In the genomic region with DNA sequence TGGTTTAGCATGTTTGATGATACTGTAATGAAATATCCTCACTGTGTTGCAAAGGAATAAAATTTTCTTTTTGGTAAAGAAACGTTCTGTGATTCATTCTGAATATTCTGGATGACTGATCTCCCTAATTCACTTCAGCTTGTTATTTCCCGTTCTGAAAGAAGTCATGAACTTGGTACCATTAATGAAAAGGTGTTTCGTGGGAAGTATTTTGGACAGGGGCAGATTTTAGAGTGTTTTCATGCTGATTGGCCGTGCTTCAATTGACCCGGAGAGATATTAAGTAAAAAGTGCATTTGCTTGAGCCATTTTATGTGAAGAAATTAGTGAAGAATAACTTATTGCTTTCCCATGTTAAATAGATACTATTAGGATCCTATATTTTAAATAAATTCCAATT, we compare ENCODE assay signal across 22 mouse cellular contexts. TPM values are rescaled to one million over a fixed set of nuclear protein-coding genes. Genes with fewer than 3 reads are reported as not detected.
DNase-seq lines count a peak whose midpoint lies in the region; ATAC-seq and TF ChIP-seq lines count a peak whose summit lies in the region.
"Had no signal": no experiment of that assay in that cellular context is flagged by ENCODE, and none has a peak within 500 bp of the region (broad histone marks: within the 10 kb centered on the region; RNA-seq: fewer than 3 reads in every experiment).

No protein-coding gene starts in this region.

- H3K4me1 ChIP-seq in forebrain, postnatal 0 days (ENCODE audit: insufficient read depth), result no peaks in the 10 kb centered on the region
- peaks cover 18% of the 10 kb centered on the region for H3K4me1 ChIP-seq in forebrain, embryonic 12.5 days
- H3K4me1 ChIP-seq in intestine, postnatal 0 days (replicated peaks; ENCODE audit: control insufficient read depth, insufficient read depth, low read length), result no peaks in the 10 kb centered on the region
- H3K4me1 ChIP-seq in intestine, embryonic 16.5 days (ENCODE audit: control insufficient read depth, insufficient read depth, low read length), result no peaks in the 10 kb centered on the region; the same call in 1 of the 2 replicates
- peaks cover 27% of the 10 kb centered on the region for H3K4me1 ChIP-seq in midbrain, embryonic 10.5 days
- H3K4me1 ChIP-seq in midbrain, embryonic 13.5 days (replicated peaks), result peaks cover 21% of the 10 kb centered on the region
- H3K4me1 ChIP-seq in midbrain, postnatal 0 days (ENCODE audit: insufficient read depth, low read length), result no peaks in the 10 kb centered on the region

- H3K4me3 ChIP-seq in forebrain, postnatal 0 days (ENCODE audit: low read depth, low read length), result peak overlapping the region; percentile 73
- H3K4me3 ChIP-seq in forebrain, embryonic 12.5 days (replicated peaks), result no peak overlapping the region
- no peak overlapping the region for H3K4me3 ChIP-seq in intestine, postnatal 0 days (ENCODE audit: low read depth, low read length)
- no peak overlapping the region for H3K4me3 ChIP-seq in intestine, embryonic 16.5 days (ENCODE audit: low read length)
- H3K4me3 ChIP-seq in midbrain, embryonic 10.5 days, result peak overlapping the region; percentile 73; the same call in 1 of the 2 replicates
- H3K4me3 ChIP-seq in midbrain, embryonic 13.5 days (replicated peaks), result no peak overlapping the region
- peak overlapping the region; percentile 85; the same call in 1 of the 2 replicates for H3K4me3 ChIP-seq in midbrain, postnatal 0 days (ENCODE audit: low read depth, low read length)

- no peaks in the 10 kb centered on the region for H3K9me3 ChIP-seq in forebrain, postnatal 0 days (ENCODE audit: low read length)
- H3K9me3 ChIP-seq in forebrain, embryonic 12.5 days, result no peaks in the 10 kb centered on the region
- H3K9me3 ChIP-seq in intestine, postnatal 0 days (ENCODE audit: control insufficient read depth), result no peaks in the 10 kb centered on the region
- no peaks in the 10 kb centered on the region for H3K9me3 ChIP-seq in intestine, embryonic 16.5 days (ENCODE audit: control insufficient read depth, low read length)
- H3K9me3 ChIP-seq in midbrain, embryonic 10.5 days (replicated peaks), result no peaks in the 10 kb centered on the region
- no peaks in the 10 kb centered on the region for H3K9me3 ChIP-seq in midbrain, embryonic 13.5 days
- H3K9me3 ChIP-seq in midbrain, postnatal 0 days (ENCODE audit: low read length), result no peaks in the 10 kb centered on the region
- H3K9me3 ChIP-seq: heart, embryonic 12.5 days; limb, embryonic 15.5 days; lung, embryonic 15.5 days; neural tube, embryonic 12.5 days had no signal

- no peaks in the 10 kb centered on the region for H3K36me3 ChIP-seq in forebrain, postnatal 0 days (ENCODE audit: insufficient read depth)
- H3K36me3 ChIP-seq in forebrain, embryonic 12.5 days (replicated peaks), result no peaks in the 10 kb centered on the region
- H3K36me3 ChIP-seq in intestine, postnatal 0 days (ENCODE audit: control insufficient read depth, insufficient read depth), result no peaks in the 10 kb centered on the region
- H3K36me3 ChIP-seq in intestine, embryonic 16.5 days (ENCODE audit: control insufficient read depth, insufficient read depth, low read length), result no peaks in the 10 kb centered on the region
- H3K36me3 ChIP-seq in midbrain, embryonic 10.5 days, result no peaks in the 10 kb centered on the region
- H3K36me3 ChIP-seq in midbrain, embryonic 13.5 days, result no peaks in the 10 kb centered on the region
- no peaks in the 10 kb centered on the region for H3K36me3 ChIP-seq in midbrain, postnatal 0 days (ENCODE audit: insufficient read depth, low read length)
- H3K36me3 ChIP-seq: heart, embryonic 12.5 days; limb, embryonic 15.5 days; lung, embryonic 15.5 days; neural tube, embryonic 12.5 days had no signal

- DNase-seq in forebrain, postnatal 0 days, result no peak
- no peak for DNase-seq in midbrain, embryonic 10.5 days (ENCODE audit: low spot score)
- DNase-seq in midbrain, postnatal 0 days (ENCODE audit: low spot score), result no peak
- DNase-seq: adrenal gland, postnatal 14 days; cerebellum, adult 11 months; embryo, embryonic 11 days; heart, postnatal 14 days; kidney, postnatal 4 days; right cerebral cortex, adult 18-20 months had no signal

- WGBS in forebrain, postnatal 0 days, result 33% methylated on average over 5 of the region's 5 CpGs
- 32% methylated on average over 5 of the region's 5 CpGs for WGBS in forebrain, embryonic 12.5 days
- 62% methylated on average over 5 of the region's 5 CpGs for WGBS in intestine, postnatal 0 days
- WGBS in intestine, embryonic 16.5 days, result 48% methylated on average over 5 of the region's 5 CpGs
- WGBS in midbrain, embryonic 10.5 days, result 44% methylated on average over 5 of the region's 5 CpGs
- WGBS in midbrain, embryonic 13.5 days, result 47% methylated on average over 5 of the region's 5 CpGs
- WGBS in midbrain, postnatal 0 days, result 41% methylated on average over 5 of the region's 5 CpGs

- no peak for ATAC-seq in forebrain, postnatal 0 days
- no peak for ATAC-seq in forebrain, embryonic 12.5 days (ENCODE audit: low FRiP score)
- ATAC-seq in intestine, postnatal 0 days, result no peak
- no peak for ATAC-seq in intestine, embryonic 16.5 days
- ATAC-seq in midbrain, embryonic 13.5 days, result no peak
- no peak for ATAC-seq in midbrain, postnatal 0 days (ENCODE audit: low FRiP score)
- ATAC-seq: forebrain, embryonic 14.5 days; inflammation-experienced regulatory T-cells, adult 6 months had no signal

- no peak for TF ChIP-seq CTCF in forebrain, postnatal 0 days (IDR thresholded peaks at IDR 0.05; ENCODE audit: low read depth)
- TF ChIP-seq CTCF in intestine, postnatal 0 days (IDR thresholded peaks at IDR 0.05; ENCODE audit: low read depth), result no peak
- no peak for TF ChIP-seq CTCF in midbrain, postnatal 0 days (IDR thresholded peaks at IDR 0.05)

- peaks cover 8% of the 10 kb centered on the region; the same call in 1 of the 2 replicates for H3K27me3 ChIP-seq in forebrain, postnatal 0 days (ENCODE audit: insufficient read depth, low read length)
- peaks cover 27% of the 10 kb centered on the region for H3K27me3 ChIP-seq in forebrain, embryonic 12.5 days
- no peaks in the 10 kb centered on the region; the same call in 1 of the 2 replicates for H3K27me3 ChIP-seq in intestine, postnatal 0 days (replicated peaks; ENCODE audit: control insufficient read depth, insufficient read depth, low read length)
- no peaks in the 10 kb centered on the region for H3K27me3 ChIP-seq in intestine, embryonic 16.5 days (replicated peaks; ENCODE audit: control insufficient read depth, insufficient read depth, low read length)
- peaks cover 32% of the 10 kb centered on the region for H3K27me3 ChIP-seq in midbrain, embryonic 10.5 days (ENCODE audit: low read depth, poor library complexity, severe bottlenecking)
- peaks cover 18% of the 10 kb centered on the region for H3K27me3 ChIP-seq in midbrain, embryonic 13.5 days
- peaks cover 6% of the 10 kb centered on the region; the same call in 1 of the 2 replicates for H3K27me3 ChIP-seq in midbrain, postnatal 0 days (ENCODE audit: insufficient read depth, low read length)

- peak overlapping the region; percentile 98 for H3K4me2 ChIP-seq in forebrain, postnatal 0 days (ENCODE audit: low read depth)
- no peak overlapping the region for H3K4me2 ChIP-seq in forebrain, embryonic 12.5 days
- peak overlapping the region; percentile 93 for H3K4me2 ChIP-seq in intestine, postnatal 0 days (replicated peaks; ENCODE audit: low read depth)
- no peak overlapping the region for H3K4me2 ChIP-seq in intestine, embryonic 16.5 days (ENCODE audit: low read depth, low read length)
- H3K4me2 ChIP-seq in midbrain, embryonic 13.5 days (replicated peaks), result no peak overlapping the region
- H3K4me2 ChIP-seq in midbrain, postnatal 0 days (ENCODE audit: low read depth, low read length, poor library complexity, severe bottlenecking), result peak overlapping the region; percentile 95

- H3K9ac ChIP-seq in forebrain, postnatal 0 days, result no peak overlapping the region
- H3K9ac ChIP-seq in forebrain, embryonic 12.5 days, result no peak overlapping the region
- no peak overlapping the region for H3K9ac ChIP-seq in intestine, postnatal 0 days (ENCODE audit: low read depth, low read length)
- no peak overlapping the region for H3K9ac ChIP-seq in intestine, embryonic 16.5 days (ENCODE audit: low read depth, low read length)
- no peak overlapping the region for H3K9ac ChIP-seq in midbrain, embryonic 13.5 days (replicated peaks)
- H3K9ac ChIP-seq in midbrain, postnatal 0 days (replicated peaks; ENCODE audit: low read length, poor library complexity, severe bottlenecking), result no peak overlapping the region
- H3K9ac ChIP-seq: limb, embryonic 15.5 days; neural tube, embryonic 12.5 days had no signal

- H3K27ac ChIP-seq in forebrain, postnatal 0 days (ENCODE audit: low read depth, low read length), result no peak overlapping the region
- no peak overlapping the region for H3K27ac ChIP-seq in forebrain, embryonic 12.5 days
- no peak overlapping the region for H3K27ac ChIP-seq in intestine, postnatal 0 days (ENCODE audit: low read depth, low read length)
- no peak overlapping the region for H3K27ac ChIP-seq in intestine, embryonic 16.5 days (ENCODE audit: low read length)
- no peak overlapping the region for H3K27ac ChIP-seq in midbrain, embryonic 10.5 days (replicated peaks)
- no peak overlapping the region for H3K27ac ChIP-seq in midbrain, embryonic 13.5 days
- no peak overlapping the region for H3K27ac ChIP-seq in midbrain, postnatal 0 days (ENCODE audit: low read depth, low read length)
- H3K27ac ChIP-seq: limb, embryonic 15.5 days; lung, embryonic 15.5 days; neural tube, embryonic 12.5 days; stomach, postnatal 0 days had no signal

RNA-seq across cellular contexts. Expression of a gene that starts 2.0 kb away (rescaled TPM):
- total RNA-seq in forebrain, postnatal 0 days (2014; rRNA removed), result 6.2 and 10.8 TPM in 2 replicates
- polyA plus RNA-seq in forebrain, postnatal 0 days (2015; fragmentation: Nextera tagmentation; extraction: Ambion mirVana), result 1.4 and 3.3 TPM in 2 replicates
- polyA plus RNA-seq in forebrain, embryonic 12.5 days (2016; fragmentation: Nextera tagmentation; extraction: Ambion mirVana), result 1.1 and 1.3 TPM in 2 replicates
- 5.8 and 7.0 TPM in 2 replicates for polyA plus RNA-seq in intestine, postnatal 0 days (2015; fragmentation: Nextera tagmentation; extraction: Ambion mirVana)
- polyA plus RNA-seq in intestine, embryonic 16.5 days (2015; fragmentation: Nextera tagmentation; extraction: Ambion mirVana), result 6.0 and 7.7 TPM in 2 replicates
- 1.1 and 1.3 TPM in 2 replicates for polyA plus RNA-seq in midbrain, embryonic 10.5 days (2016; fragmentation: Nextera tagmentation; extraction: Ambion mirVana)
- polyA plus RNA-seq in midbrain, embryonic 13.5 days (2015; fragmentation: Nextera tagmentation; extraction: Ambion mirVana), result 1.2 and 1.3 TPM in 2 replicates
- total RNA-seq in midbrain, postnatal 0 days (2014; rRNA removed), result 2.6 and 8.9 TPM in 2 replicates
- 1.8 and 2.1 TPM in 2 replicates for polyA plus RNA-seq in midbrain, postnatal 0 days (2015; fragmentation: Nextera tagmentation; extraction: Ambion mirVana)
- total RNA-seq: MEL; monocyte, adult 5-6 weeks had no signal

Comparison
In these comparisons a context has a peak if more than half of its experiments do, and no peak if none do; other contexts are left out.
1. H3K4me2 ChIP-seq: peak in forebrain, postnatal 0 days (single experiment), intestine, postnatal 0 days (single experiment) and midbrain, postnatal 0 days (single experiment); none in forebrain, embryonic 12.5 days (single experiment), intestine, embryonic 16.5 days (single experiment) and midbrain, embryonic 13.5 days (single experiment).
2. H3K4me3 ChIP-seq: peak in forebrain, postnatal 0 days (single experiment), midbrain, embryonic 10.5 days (single experiment) and midbrain, postnatal 0 days (single experiment); none in forebrain, embryonic 12.5 days (single experiment), intestine, postnatal 0 days (single experiment), intestine, embryonic 16.5 days (single experiment) and midbrain, embryonic 13.5 days (single experiment).